ENCODE assay signal across 9 mouse cellular contexts in genomic region chr2:162908052-162908491, GRCm38 (mm10). TPM values are rescaled to one million over a fixed set of nuclear protein-coding genes. Genes with fewer than 3 reads are reported as not detected.
A peak's percentile ranks its signal among the peaks of the same experiment; 100 is the strongest.
DNase-seq lines count a peak whose midpoint lies in the region; ATAC-seq lines count a peak whose summit lies in the region.
"Had no signal": no experiment of that assay in that cellular context is flagged by ENCODE, and none has a peak within 500 bp of the region (broad histone marks: within the 10 kb centered on the region; RNA-seq: fewer than 3 reads in every experiment).

No protein-coding gene starts in this region.

- H3K4me1 ChIP-seq in hindbrain, embryonic 10.5 days (replicated peaks): peaks cover 20% of the 10 kb centered on the region; the same call in 1 of the 2 replicates
- 0 out of 2 replicates have a peak, but pooled peaks cover 14% of the 10 kb centered on the region for H3K4me1 ChIP-seq in hindbrain, embryonic 13.5 days (replicated peaks)
- H3K4me1 ChIP-seq in heart, embryonic 16.5 days (ENCODE audit: control insufficient read depth, insufficient read depth, low read length): no peaks in the 10 kb centered on the region
- H3K4me1 ChIP-seq in midbrain, embryonic 16.5 days (ENCODE audit: control insufficient read depth, insufficient read depth, low read length): no peaks in the 10 kb centered on the region

- no peak for ATAC-seq in hindbrain, embryonic 13.5 days (ENCODE audit: low FRiP score)
- no peak for ATAC-seq in heart, embryonic 16.5 days (replicated peaks; ENCODE audit: extremely low read depth, insufficient read depth, low FRiP score)
- ATAC-seq in midbrain, embryonic 16.5 days: no peak

- 44% methylated on average over 16 of the region's 16 CpGs for WGBS in hindbrain, embryonic 10.5 days
- WGBS in hindbrain, embryonic 13.5 days: 37% methylated on average over 16 of the region's 16 CpGs
- WGBS in heart, embryonic 16.5 days: 35% methylated on average over 16 of the region's 16 CpGs
- WGBS in midbrain, embryonic 16.5 days: 38% methylated on average over 16 of the region's 16 CpGs

- H3K4me3 ChIP-seq in hindbrain, embryonic 10.5 days: no peak overlapping the region
- no peak overlapping the region for H3K4me3 ChIP-seq in hindbrain, embryonic 13.5 days
- peak overlapping the region; percentile 20; the same call in 1 of the 2 replicates for H3K4me3 ChIP-seq in heart, embryonic 16.5 days (ENCODE audit: low read length)
- no peak overlapping the region for H3K4me3 ChIP-seq in midbrain, embryonic 16.5 days (ENCODE audit: low read depth, low read length)

- H3K27ac ChIP-seq in hindbrain, embryonic 10.5 days: 0 out of 2 replicates have a peak overlapping the region, but pooled peaks have one; percentile 35
- no peak overlapping the region for H3K27ac ChIP-seq in hindbrain, embryonic 13.5 days
- no peak overlapping the region for H3K27ac ChIP-seq in heart, embryonic 16.5 days (ENCODE audit: low read length)
- no peak overlapping the region for H3K27ac ChIP-seq in midbrain, embryonic 16.5 days (ENCODE audit: low read length)

- no peak overlapping the region for H3K4me2 ChIP-seq in hindbrain, embryonic 13.5 days
- peak overlapping the region; percentile 46; the same call in 1 of the 2 replicates for H3K4me2 ChIP-seq in heart, embryonic 16.5 days (ENCODE audit: low read depth, low read length)
- H3K4me2 ChIP-seq in midbrain, embryonic 16.5 days (ENCODE audit: low read length): 0 out of 2 replicates have a peak overlapping the region, but pooled peaks have one; percentile 12

- H3K27me3 ChIP-seq in hindbrain, embryonic 10.5 days (ENCODE audit: insufficient read depth, poor library complexity, severe bottlenecking): no peaks in the 10 kb centered on the region
- no peaks in the 10 kb centered on the region for H3K27me3 ChIP-seq in hindbrain, embryonic 13.5 days
- H3K27me3 ChIP-seq in heart, embryonic 16.5 days (ENCODE audit: control insufficient read depth, insufficient read depth, low read length): peaks cover 3% of the 10 kb centered on the region; the same call in 1 of the 2 replicates
- H3K27me3 ChIP-seq in midbrain, embryonic 16.5 days (ENCODE audit: control insufficient read depth, insufficient read depth, low read depth, low read length): no peaks in the 10 kb centered on the region

- no peaks in the 10 kb centered on the region for H3K9me3 ChIP-seq in hindbrain, embryonic 10.5 days
- no peaks in the 10 kb centered on the region for H3K9me3 ChIP-seq in hindbrain, embryonic 13.5 days
- H3K9me3 ChIP-seq in heart, embryonic 16.5 days (replicated peaks; ENCODE audit: control insufficient read depth, low read length): no peaks in the 10 kb centered on the region
- no peaks in the 10 kb centered on the region for H3K9me3 ChIP-seq in midbrain, embryonic 16.5 days (replicated peaks; ENCODE audit: control insufficient read depth, low read length, poor library complexity, severe bottlenecking)

- no peak overlapping the region for H3K9ac ChIP-seq in hindbrain, embryonic 13.5 days
- no peak overlapping the region for H3K9ac ChIP-seq in heart, embryonic 16.5 days (ENCODE audit: low read length)
- H3K9ac ChIP-seq in midbrain, embryonic 16.5 days (ENCODE audit: low read depth, low read length): no peak overlapping the region

- no peaks in the 10 kb centered on the region for H3K36me3 ChIP-seq in hindbrain, embryonic 10.5 days
- H3K36me3 ChIP-seq in hindbrain, embryonic 13.5 days: no peaks in the 10 kb centered on the region
- no peaks in the 10 kb centered on the region for H3K36me3 ChIP-seq in heart, embryonic 16.5 days (ENCODE audit: control insufficient read depth, insufficient read depth)
- no peaks in the 10 kb centered on the region for H3K36me3 ChIP-seq in midbrain, embryonic 16.5 days (ENCODE audit: control insufficient read depth, insufficient read depth, low read length)

- DNase-seq in hindbrain, embryonic 10.5 days (ENCODE audit: low spot score): peak; percentile 23
- DNase-seq in cerebellum, adult 11 months: peak; percentile 57
- DNase-seq in layer of hippocampus, postnatal 36 days: no peak
- DNase-seq in testis, postnatal 10 days (ENCODE audit: low spot score): no peak
- DNase-seq in layer of hippocampus, postnatal 25 days (ENCODE audit: extremely low spot score in 1 of 2, low spot score in 1 of 2): no peak
- DNase-seq: thymus, adult 2 months had no signal

RNA-seq across cellular contexts. Expression of gene Srsf6, which starts 23.3 kb away (rescaled TPM):
- polyA plus RNA-seq in hindbrain, embryonic 10.5 days (2016; fragmentation: Nextera tagmentation; extraction: Ambion mirVana): 257 and 263 TPM in 2 replicates
- polyA plus RNA-seq in hindbrain, embryonic 13.5 days (2015; fragmentation: Nextera tagmentation; extraction: Ambion mirVana): 169 and 173 TPM in 2 replicates
- polyA plus RNA-seq in heart, embryonic 16.5 days (2015; fragmentation: Nextera tagmentation; extraction: Ambion mirVana): 112 and 129 TPM in 2 replicates
- 118 and 137 TPM in 2 replicates for polyA plus RNA-seq in midbrain, embryonic 16.5 days (2015; fragmentation: Nextera tagmentation; extraction: Ambion mirVana)
- total RNA-seq in layer of hippocampus, postnatal 36 days (2021): 100 to 1,000 TPM; 117 to 121 TPM
- 100 to 1,000 TPM in 1 of 2 experiments, 10 to 100 TPM in 1; 95.3 to 111 TPM for total RNA-seq in layer of hippocampus, postnatal 25 days (2021)

RNA-seq across cellular contexts. Expression of gene L3mbtl1, which starts 35.2 kb away (rescaled TPM):
- polyA plus RNA-seq in hindbrain, embryonic 10.5 days (2016; fragmentation: Nextera tagmentation; extraction: Ambion mirVana): 0.16 and 0.30 TPM in 2 replicates
- polyA plus RNA-seq in hindbrain, embryonic 13.5 days (2015; fragmentation: Nextera tagmentation; extraction: Ambion mirVana): 0.69 and 1.3 TPM in 2 replicates
- 0.04 and 0.07 TPM in 2 replicates for polyA plus RNA-seq in heart, embryonic 16.5 days (2015; fragmentation: Nextera tagmentation; extraction: Ambion mirVana)
- 4.6 and 8.3 TPM in 2 replicates for polyA plus RNA-seq in midbrain, embryonic 16.5 days (2015; fragmentation: Nextera tagmentation; extraction: Ambion mirVana)
- total RNA-seq in layer of hippocampus, postnatal 36 days (2021): 10 to 100 TPM; 12.5 to 14.6 TPM
- total RNA-seq in layer of hippocampus, postnatal 25 days (2021): 10 to 100 TPM; 10.3 to 15.7 TPM

Comparison
In these comparisons a context has a peak if more than half of its experiments do, and no peak if none do; other contexts are left out.
1. DNase-seq: peak in hindbrain, embryonic 10.5 days (single experiment) and cerebellum, adult 11 months (single experiment); none in layer of hippocampus, postnatal 36 days (0 of 2), testis, postnatal 10 days (single experiment) and layer of hippocampus, postnatal 25 days (0 of 2).